Mouse (Mus musculus) lung, postnatal 25 days (tissue): ENCODE data around the gene Leng8.

Experiments used
- DNase-seq: peaks from one replicate; pipeline ENCODE4 v3.0.0; 2022; ENCODE audit warnings: low spot score

Leng8 gene

DNA sequence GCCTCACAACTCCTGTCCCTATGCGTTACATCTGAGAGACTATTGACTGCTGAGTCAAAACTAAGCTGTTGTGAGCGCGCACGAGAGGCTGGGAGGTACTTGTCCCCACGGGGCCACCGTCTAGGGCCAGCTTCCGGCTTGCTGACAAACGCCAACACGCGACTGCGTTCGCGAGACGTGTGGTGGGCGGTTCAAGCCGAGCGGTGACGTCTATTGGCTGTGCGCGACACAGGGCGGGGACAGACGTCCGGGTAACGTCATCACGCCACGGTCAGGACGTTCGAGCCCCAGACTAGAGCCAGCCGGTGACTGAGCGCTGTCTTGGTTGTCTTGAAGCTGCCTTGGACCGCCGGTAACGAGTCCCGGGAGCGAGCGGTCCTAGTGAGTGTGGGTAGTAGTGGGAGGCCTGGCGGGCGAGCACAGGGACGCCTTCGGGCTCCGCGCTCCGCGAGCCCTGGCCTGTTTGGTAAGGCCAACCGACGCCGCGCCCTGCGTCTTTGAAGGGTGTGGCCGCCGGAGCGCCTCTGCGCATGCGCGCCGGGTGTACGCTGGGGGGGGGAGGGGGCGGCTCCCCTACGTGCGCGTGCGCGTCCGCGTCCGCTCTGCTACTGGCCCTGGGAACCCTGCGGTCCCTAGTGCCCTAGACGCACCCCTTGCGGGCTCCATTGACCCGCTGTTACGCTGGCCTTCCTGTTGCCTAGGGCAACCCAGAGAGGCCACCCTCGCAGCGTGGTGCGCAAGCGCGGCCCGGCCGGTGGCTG lies at the start of gene Leng8:
Gene Leng8, plus strand, starts transcription at position 269 of the 761 bp plus-strand sequence.
- DNase-seq = peak; percentile 99

DNA sequence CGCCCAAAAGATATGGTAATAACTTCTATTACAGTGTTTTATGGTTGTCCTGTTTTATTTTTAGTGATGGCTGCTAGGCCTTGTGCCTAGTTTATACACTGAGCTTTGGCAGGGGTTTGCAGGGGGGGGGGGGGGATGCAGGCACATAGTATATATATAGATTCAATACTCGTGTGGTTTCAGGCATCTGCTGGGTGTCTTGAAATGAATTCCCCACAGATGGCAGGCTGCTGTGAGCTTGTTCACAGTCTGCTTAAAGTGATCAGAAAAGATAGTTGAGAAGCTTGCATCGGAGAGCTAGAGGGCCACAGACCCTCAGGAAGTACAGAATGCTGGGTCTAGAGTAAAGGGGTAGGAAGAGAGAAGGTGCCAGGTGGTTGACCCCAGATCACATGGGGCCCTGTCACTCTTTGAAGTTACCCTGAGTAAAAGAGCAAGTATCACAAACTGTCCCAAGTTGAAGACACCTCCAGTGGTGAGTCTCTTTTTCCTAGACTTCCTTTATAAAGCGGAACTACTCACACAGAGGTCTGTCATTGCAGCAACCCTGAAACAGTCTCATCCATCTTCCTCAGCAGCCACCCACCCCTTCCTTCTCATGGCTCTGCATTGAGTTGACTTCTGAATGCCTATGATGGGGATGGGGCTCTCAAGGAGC lies 49.5 kb upstream of the Leng8 start:
- no peak for DNase-seq

DNA sequence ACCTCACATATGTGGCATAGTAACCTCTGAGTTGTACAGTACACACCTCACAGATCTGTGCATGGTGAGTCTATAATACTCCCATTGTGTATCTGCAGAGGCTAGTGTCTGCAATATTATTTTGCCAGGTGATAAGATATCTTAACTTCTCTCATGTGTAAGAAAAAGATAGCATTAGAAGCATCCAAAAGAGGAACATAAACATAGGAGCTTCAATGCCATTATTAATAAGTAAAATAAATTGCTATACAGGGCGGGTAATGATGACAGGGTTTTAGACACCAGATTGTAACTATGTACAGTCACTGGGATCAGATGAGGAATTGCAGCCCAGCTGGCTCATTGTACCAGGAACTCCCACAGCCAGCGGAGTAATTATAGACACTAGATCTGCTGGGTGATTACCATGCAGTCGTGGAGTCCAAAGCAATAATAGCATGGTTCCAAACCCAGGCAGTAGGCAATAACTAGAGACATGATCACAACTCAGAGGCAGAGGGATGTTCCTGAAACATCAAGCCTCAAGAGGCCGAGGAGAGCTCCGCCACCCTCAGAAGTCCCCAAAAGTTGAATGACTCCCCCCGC lies 48.9 kb upstream of the Leng8 start:
- no peak for DNase-seq

DNA sequence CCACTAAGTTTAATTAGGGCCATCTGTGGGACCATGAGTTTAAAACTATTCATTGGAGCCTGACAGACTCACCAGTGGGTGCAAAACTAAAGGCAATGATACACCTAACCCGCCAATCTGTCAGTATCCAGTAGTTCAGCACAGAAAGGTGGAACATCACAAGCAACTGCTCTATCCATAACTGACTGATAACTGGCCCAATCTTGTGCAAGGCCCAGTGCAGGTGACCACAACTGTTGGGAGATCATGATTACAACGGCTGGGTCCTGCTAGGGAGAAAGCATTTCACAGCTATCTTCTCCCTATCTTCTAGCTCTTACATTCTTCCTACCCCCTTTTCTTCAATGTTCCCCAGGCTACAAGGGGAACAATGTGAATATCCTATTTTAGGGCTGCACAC lies 48.2 kb upstream of the Leng8 start:
- no peak for DNase-seq

DNA sequence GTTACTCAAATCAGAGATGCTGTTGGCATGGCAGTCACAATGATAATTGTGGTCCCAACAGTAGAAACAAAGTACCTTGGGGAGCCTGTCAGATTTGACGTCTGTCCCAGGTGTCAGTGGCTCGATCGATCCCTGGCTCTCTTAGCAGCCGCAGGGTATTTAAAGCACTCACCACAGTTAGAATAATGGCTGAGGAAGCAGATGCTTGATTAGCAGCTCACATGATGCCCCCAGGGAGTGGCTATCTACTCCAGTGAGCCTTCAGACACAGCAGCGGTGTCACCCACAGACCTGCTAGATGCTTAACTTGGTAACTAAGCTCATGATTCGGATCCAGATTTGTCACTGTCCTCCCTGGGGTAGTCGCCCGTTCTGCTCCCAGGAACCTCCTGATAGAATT lies 45.7 kb upstream of the Leng8 start:
- no peak for DNase-seq

DNA sequence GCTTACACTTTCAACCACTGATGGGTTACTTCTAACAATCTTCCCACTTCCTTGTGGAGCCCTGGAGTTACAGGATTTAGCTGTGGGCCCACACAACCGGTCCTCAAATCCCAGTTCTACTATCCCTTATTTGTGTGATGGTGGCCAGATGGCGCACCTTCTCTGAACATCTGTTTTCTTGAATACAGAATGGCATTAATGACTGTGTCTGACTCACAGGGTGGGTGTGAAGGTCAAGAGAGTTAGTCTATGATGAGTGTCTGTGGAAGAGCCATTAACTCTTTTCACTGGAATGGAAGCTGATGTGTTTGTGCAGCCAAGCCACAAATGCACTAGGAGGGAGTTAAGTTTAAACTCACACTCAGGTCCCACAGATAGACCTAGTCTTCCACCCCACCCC lies 38.5 kb upstream of the Leng8 start:
- DNase-seq = no peak

DNA sequence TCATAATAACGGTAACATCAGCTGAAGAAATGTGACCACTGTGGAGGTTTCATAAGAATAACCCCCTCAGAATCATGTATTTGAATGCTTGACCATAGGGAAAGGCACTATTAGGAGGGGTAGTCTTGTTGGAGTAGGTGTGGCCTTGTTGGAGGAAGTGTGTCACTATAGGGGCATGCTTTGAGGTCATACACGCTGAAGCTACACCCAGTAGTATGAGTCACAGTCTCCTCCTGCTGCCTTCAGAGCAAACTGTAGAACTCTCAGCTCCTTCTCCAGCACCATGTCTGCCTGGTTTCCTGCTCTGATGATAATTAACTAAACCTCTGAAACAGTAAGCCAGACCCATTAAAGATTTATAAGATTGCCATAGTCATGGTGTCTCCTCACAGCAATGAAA lies 38.0 kb upstream of the Leng8 start:
- DNase-seq = no peak

DNA sequence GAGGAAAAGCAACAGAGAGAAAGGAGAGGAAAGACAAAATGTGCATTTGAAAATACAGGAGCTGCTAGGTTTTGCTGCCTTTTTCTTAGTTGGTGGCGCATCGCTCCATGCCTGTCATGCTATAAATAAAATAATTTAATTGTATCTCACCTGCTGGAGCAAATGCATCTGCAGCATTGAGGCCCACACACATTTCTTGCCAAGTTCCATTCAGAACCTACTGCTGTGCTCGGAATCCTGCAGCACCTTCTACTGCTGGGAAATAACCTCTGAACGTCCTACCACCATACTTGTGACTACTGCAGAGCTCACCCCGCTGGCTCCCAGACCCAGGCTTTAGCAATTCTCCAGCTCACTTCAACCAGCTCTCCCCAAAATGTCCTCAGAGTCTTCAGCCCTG lies 35.7 kb upstream of the Leng8 start:
- no peak for DNase-seq

DNA sequence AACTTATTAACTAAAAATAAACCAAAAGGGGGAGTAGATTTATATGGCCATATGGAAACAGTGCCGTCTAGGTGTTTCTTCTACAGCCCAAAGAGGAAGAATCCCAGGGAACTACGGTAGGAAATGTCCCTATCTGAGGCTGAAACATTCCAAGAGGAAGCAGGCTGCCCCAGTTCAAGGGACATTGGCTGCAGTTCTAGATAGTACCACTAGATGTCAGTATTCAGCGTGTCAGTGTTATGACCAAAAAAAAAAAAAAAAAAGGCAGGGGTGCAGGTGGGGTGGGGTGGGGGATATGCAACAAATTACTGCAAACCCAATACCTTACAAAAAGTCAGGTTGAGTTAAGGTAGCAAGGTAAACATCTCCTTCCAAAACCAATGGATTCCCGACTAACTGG lies 33.4 kb upstream of the Leng8 start:
- peak; percentile 50 for DNase-seq

DNA sequence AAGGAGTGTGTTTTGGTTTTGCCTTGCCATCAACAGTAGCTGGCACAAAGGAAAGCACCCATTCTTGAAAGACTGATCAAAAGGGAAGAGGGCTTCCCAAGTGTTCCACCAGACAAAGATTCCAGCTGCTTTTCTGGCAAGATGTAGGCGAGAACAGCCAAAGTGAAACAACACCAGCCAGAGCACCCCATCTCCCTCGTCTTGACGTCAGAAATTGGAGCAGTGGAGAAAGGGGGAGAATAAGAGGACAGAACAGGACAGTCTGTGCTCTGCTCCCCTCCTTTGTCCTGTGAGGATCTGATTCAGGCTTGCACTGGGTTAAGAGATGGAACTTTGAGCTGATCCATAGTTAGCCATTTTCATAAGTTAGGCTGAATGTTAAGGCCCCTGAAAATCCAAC lies 25.1 kb upstream of the Leng8 start:
- no peak for DNase-seq

DNA sequence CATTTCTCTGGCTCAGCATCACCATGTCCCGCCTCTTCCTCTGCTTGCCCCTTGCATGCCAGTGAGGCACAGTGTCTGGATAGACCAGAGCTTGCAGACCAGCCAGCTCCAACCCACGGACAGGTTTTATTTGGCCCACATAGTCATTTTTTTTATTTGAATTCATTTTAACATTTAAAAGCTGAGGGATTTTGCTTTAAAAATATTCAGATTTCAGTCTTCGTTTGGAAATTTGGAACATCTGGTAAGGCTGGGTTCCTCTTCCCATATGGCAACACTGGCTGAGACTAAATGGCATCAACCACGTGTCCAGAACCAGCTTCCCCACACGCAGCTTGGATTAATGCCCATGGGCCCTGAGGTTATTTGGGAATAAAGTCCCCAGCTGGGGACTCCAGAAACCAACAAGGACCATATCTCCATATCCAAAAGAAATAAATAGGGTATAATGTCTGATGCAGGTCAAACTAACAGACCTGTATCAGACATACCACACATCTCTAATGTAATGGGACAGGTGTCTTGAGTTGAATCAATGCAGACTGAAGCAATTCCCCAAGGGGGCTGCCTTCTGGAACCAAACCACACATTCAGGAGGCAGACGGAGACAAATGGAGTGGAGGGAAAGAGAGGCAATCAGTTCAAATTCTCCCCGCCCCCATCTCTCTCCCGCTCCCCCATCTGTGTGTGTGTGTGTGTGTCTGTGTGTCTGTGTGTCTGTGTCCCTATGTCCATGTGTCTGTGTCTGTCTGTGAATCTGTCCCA lies 19.6 kb upstream of the Leng8 start:
- DNase-seq = no peak

DNA sequence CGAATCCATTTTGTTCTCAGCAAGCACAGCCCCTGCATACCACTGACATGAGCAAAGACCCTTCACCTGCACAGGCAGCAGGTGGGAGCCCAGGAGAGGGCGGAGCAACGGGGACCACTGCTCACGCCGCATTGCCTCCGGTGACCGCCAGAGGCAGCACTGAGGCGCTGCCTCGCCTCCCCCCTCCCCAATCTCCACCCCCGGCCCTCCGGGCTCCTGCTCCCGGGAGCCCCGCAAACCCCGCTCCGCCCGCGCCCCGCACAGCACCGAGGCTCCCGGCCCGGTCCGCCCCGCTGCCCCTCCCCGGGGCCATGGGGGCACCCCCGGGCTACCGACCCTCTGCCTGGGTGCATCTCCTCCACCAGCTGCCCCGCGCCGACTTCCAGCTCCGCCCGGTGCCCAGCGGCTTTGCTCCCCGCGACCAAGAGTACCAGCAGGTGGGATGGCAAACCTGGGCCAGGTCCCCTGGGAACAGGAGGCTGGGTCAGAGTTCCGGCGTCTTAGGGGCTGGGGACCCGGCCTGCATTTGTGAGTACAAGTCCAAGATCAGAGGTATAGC lies 17.4 kb upstream of the Leng8 start, which contains the start of gene Ttyh1:
Gene Ttyh1, plus strand, starts transcription at position 65 of the 559 bp plus-strand sequence.
- no peak for DNase-seq

DNA sequence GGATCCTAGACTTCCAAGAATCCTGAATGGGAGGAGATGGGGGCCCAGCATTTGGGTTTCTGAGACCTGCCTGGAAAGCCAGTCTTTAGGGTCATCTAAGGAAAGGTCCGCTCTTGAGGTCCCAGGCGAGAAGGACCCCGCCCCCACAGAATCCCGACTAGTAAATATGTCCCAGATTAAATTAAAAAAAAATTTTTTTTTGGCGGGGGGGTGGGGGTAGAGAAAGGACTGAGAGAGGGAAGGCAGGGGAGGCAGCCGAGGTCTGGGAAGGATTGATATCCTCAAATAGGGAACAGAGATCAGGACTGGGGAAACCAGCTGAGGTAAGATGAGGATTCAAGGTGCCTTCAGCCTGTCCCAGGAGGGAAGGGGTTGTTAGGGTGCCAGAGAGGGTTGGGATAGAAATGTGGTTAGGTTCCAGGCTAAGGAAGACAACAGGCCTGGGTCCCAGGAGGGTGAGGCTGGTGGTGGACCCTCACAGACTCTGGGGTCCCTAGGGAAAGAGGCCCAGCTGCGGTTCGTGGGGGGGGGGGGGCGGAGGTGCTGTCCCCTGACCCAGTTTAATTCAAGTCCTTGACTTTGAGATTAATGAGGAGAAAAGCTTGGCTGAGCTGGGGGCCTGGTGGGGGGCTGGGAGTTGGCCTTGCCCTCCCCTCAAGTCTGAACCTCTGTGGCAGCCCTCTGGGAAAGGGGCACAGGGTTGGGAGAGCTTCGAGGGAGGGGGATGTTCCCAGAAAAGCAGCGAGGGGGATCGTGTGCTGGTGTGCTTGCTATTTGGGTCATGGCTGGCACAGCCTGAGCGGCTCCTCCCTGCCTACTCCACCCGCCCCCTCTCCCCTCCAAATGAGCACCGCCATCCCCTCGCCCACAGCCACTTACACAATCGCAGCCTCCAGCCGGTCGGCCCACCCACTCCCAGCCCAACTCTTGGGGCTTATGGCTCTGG lies 16.6 kb upstream of the Leng8 start:
- DNase-seq = no peak

DNA sequence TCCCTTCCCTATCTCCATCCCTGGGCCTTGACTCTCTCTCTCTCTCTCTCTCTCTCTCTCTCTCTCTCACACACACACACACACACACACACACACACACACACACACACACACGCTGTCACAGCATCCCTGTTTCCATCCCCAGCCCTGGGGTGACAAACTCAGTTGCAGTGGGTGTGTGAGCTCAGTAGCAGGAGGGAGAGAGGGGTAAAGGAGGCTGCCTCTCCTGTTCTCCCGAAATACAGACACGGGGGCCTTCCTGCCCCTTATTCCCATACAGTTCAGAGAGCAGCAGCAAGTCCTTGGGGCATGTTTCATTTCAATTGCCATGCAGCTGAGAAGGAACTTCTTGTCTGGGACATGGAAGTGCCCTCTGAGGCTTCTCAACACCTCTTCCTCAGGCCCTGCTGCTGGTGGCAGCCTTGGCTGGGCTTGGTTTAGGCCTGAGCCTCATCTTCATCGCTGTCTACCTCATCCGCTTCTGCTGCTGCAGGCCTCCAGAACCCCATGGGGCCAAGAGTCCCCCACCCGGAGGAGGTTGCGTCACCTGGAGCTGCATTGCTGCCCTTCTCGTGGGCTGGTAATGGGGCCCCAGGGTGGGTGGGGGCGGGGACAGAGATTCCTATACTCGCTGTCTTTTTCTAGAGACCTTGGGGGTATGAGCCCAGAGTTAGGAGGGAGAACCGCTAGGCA lies 14.6 kb upstream of the Leng8 start:
- no peak for DNase-seq

DNA sequence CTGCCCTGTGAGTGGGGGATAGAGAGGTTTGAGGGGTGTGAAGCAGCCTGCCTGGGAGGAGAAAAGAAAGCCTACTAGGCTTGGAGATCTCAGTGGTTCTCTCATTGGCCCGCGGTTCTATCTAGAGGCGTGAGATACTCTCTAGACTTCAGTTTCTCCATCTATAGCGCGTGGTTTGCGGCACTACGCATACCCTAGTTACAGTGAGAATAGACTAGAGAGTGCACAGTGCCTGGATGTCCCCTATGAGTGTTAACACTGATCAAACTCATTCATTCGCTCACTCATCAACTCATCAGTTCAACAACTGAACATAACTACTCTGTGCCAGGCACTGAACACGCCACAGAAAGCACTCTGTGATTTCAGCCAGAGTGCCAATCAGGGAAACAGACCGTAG lies 14.1 kb upstream of the Leng8 start:
- DNase-seq = no peak

DNA sequence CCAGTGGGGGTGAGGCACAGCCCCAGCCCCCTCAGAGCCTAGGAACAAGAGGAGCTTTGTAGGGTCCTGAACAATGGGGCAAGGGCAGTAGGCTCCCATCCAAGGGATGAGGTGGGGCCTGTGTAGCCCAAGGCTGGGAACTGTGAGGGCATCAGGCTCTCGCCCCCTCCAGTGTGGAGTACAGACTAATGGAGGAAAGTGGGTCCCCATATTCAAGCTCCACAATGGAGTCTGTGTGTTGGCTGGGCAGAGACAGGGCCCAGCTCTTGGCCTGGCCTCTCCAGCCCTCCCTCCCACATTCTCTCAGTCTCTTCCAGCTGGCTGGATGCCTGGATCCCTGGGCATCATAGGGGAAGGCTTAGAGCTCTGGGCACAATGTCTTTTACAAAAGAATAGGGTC lies 13.1 kb upstream of the Leng8 start:
- DNase-seq = no peak

DNA sequence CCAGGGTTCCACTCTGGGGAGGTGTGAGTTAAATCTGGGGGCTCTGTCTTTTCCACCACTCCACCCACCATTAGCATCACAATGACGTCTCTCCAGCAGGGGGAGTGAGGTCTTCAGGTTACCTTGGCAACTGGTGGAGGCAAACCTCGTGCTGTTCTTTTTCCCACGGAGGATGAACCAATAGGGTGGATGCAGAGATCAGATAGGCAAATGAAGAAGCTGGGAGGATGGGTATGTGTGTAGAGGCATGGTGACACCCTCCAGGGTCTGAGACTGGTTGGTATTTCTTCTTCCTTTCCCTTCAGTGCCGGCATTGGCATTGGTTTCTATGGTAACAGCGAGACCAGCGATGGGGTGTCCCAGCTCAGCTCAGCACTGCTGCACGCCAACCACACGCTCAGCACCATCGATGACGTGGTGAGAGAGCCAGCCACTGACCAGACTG lies 12.5 kb upstream of the Leng8 start:
- DNase-seq = peak; percentile 23

DNA sequence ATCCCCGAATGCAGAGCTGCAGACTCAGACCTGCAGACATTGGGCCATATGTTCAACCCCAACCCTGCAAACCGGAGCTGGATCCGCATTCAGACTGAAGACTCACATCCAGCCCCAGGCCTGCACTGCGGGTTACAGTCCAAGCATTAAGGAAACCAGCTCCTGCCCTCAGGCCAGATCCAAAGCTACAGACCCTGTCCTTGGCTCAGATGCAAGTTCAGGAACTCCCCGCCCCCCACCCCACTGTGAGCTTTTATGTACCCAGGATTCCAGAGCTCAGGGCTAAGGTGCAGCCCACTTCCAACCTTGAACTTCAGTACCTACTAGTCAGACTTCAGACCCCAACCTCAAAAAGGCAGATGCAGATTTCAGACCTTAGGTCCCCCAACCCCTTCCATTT lies 12.0 kb upstream of the Leng8 start:
- no peak for DNase-seq

DNA sequence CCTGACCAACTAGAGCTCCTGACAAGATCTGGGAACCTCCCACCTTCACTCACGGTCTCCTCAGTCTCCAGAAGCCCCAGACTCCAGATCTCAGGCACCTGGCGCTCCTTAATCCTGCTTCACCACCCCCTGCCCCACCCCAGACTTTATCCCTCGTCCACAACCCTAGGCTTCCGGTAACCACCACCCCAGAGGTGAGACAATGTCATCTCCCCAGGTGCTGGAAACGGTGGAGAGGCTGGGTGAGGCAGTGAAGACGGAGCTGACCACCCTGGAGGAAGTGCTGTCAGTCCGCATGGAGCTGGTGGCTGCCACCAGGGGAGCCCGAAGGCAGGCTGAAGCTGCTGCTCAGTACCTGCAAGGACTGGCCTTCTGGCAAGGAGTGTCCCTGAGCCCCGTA lies 11.5 kb upstream of the Leng8 start:
- no peak for DNase-seq

DNA sequence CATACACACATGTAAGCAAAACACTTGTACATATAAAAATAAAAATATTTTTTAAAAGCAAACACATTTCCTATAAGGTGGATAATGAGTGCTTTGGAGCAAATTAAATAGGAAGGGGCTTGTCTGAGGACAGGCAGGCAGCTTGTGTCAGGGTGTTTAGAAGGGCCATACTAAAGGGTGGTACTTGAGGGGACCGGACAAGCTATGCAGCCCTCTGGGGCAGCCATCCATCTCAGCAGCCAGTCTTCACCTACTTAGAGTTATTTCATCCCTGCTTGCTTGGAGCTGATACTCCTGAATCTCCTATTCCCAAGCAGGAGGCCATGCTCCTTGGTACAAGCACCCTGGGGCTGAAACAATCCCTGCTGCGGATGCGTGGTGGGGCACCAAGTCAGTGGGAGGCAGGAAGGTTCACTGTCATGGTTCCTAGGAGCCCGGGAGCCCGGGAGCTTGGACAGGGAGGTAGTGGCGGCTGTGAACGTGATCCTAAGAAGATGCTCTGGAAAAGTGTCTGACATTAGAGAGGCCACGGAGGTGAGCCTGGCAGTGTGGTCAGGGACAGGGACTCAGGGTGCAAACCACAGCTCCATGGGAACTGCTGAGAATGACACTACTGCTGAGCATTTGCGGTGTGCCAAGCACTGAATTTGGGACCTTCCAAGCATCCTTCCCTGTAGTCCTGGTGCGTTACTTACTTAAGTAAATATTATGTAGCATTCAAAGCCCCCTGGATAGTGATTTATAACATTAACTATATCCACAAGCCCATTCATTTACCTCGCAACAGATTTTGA lies 9.7 kb upstream of the Leng8 start:
- DNase-seq = no peak
